Mouse (Mus musculus): ENCODE results near the gene Skap2. TPM values are rescaled to one million over a fixed set of nuclear protein-coding genes. Genes with fewer than 3 reads are reported as not detected.

The Skap2 gene
- polyA plus RNA-seq, 1 experiment: 59.1 TPM

GRCm38 (mm10) chr6:52006649-52007218 is 5.6 kb downstream of the Skap2 start:
- H3K4me1 ChIP-seq (ENCODE audit: control insufficient read depth, insufficient read depth, low read length): peaks cover 5% of the 10 kb centered on the region; the same call in 1 of the 2 replicates
- no peak overlapping the region for H3K27ac ChIP-seq (ENCODE audit: insufficient read depth, low read length)
- H3K4me3 ChIP-seq (ENCODE audit: insufficient read depth, low read length): no peak overlapping the region
- TF ChIP-seq POLR2A (IDR thresholded peaks at IDR 0.05; ENCODE audit: low read depth, low read length) (no peak), CTCF (IDR thresholded peaks at IDR 0.05; ENCODE audit: borderline replicate concordance, insufficient read depth, low read length) (no peak)

- H3K4me3 ChIP-seq (ENCODE audit: insufficient read depth, low read length): no peak overlapping the region
- TF ChIP-seq CTCF (IDR thresholded peaks at IDR 0.05; ENCODE audit: borderline replicate concordance, insufficient read depth, low read length) (no peak), POLR2A (IDR thresholded peaks at IDR 0.05; ENCODE audit: low read depth, low read length) (no peak)
- H3K27ac ChIP-seq (ENCODE audit: insufficient read depth, low read length): no peak overlapping the region
- peaks cover 5% of the 10 kb centered on the region; the same call in 1 of the 2 replicates for H3K4me1 ChIP-seq (ENCODE audit: control insufficient read depth, insufficient read depth, low read length)
Observed at GRCm38 (mm10) chr6:52005963-52006648, 6.2 kb downstream of the Skap2 start.

- no peak overlapping the region for H3K27ac ChIP-seq (ENCODE audit: insufficient read depth, low read length)
- no peak overlapping the region for H3K4me3 ChIP-seq (ENCODE audit: insufficient read depth, low read length)
- TF ChIP-seq POLR2A (IDR thresholded peaks at IDR 0.05; ENCODE audit: low read depth, low read length) (no peak), CTCF (IDR thresholded peaks at IDR 0.05; ENCODE audit: borderline replicate concordance, insufficient read depth, low read length) (no peak)
- H3K4me1 ChIP-seq (ENCODE audit: control insufficient read depth, insufficient read depth, low read length): peaks cover 5% of the 10 kb centered on the region; the same call in 1 of the 2 replicates
Observed at GRCm38 (mm10) chr6:52005616-52005962, 6.8 kb downstream of the Skap2 start.

- TF ChIP-seq POLR2A (IDR thresholded peaks at IDR 0.05; ENCODE audit: low read depth, low read length) (no peak), CTCF (IDR thresholded peaks at IDR 0.05; ENCODE audit: borderline replicate concordance, insufficient read depth, low read length) (no peak)
- peaks cover 5% of the 10 kb centered on the region; the same call in 1 of the 2 replicates for H3K4me1 ChIP-seq (ENCODE audit: control insufficient read depth, insufficient read depth, low read length)
- no peak overlapping the region for H3K4me3 ChIP-seq (ENCODE audit: insufficient read depth, low read length)
- no peak overlapping the region for H3K27ac ChIP-seq (ENCODE audit: insufficient read depth, low read length)
Observed at GRCm38 (mm10) chr6:52004995-52005394, 7.4 kb downstream of the Skap2 start.

GRCm38 (mm10) chr6:52002676-52003075 is 9.7 kb downstream of the Skap2 start:
- Histone ChIP-seq H3K27ac (ENCODE audit: insufficient read depth, low read length) (no peak overlapping the region), H3K4me3 (ENCODE audit: insufficient read depth, low read length) (no peak overlapping the region), H3K4me1 (ENCODE audit: control insufficient read depth, insufficient read depth, low read length) (peaks cover 5% of the 10 kb centered on the region; the same call in 1 of the 2 replicates)
- no peak for TF ChIP-seq POLR2A (IDR thresholded peaks at IDR 0.05; ENCODE audit: low read depth, low read length)
- TF ChIP-seq CTCF (IDR thresholded peaks at IDR 0.05; ENCODE audit: borderline replicate concordance, insufficient read depth, low read length): no peak

- no peak for TF ChIP-seq CTCF (IDR thresholded peaks at IDR 0.05; ENCODE audit: borderline replicate concordance, insufficient read depth, low read length)
- TF ChIP-seq POLR2A (IDR thresholded peaks at IDR 0.05; ENCODE audit: low read depth, low read length): no peak
- Histone ChIP-seq H3K27ac (ENCODE audit: insufficient read depth, low read length) (no peak overlapping the region), H3K4me3 (ENCODE audit: insufficient read depth, low read length) (no peak overlapping the region), H3K4me1 (ENCODE audit: control insufficient read depth, insufficient read depth, low read length) (no peaks in the 10 kb centered on the region)
Observed at GRCm38 (mm10) chr6:51999157-51999478, 13.2 kb downstream of the Skap2 start.

GRCm38 (mm10) chr6:51998409-51999156 is 13.8 kb downstream of the Skap2 start:
- Histone ChIP-seq H3K4me1 (ENCODE audit: control insufficient read depth, insufficient read depth, low read length) (no peaks in the 10 kb centered on the region), H3K27ac (ENCODE audit: insufficient read depth, low read length) (no peak overlapping the region), H3K4me3 (ENCODE audit: insufficient read depth, low read length) (no peak overlapping the region)
- TF ChIP-seq POLR2A (IDR thresholded peaks at IDR 0.05; ENCODE audit: low read depth, low read length) (no peak), CTCF (IDR thresholded peaks at IDR 0.05; ENCODE audit: borderline replicate concordance, insufficient read depth, low read length) (no peak)

- peak overlapping the region; percentile 68 for H3K27ac ChIP-seq (ENCODE audit: insufficient read depth, low read length)
Observed at GRCm38 (mm10) chr6:51987999-51988398, 24.4 kb downstream of the Skap2 start.

GRCm38 (mm10) chr6:51977638-51978037 is 34.7 kb downstream of the Skap2 start:
- Histone ChIP-seq H3K27ac (ENCODE audit: insufficient read depth, low read length) (no peak overlapping the region), H3K4me1 (ENCODE audit: control insufficient read depth, insufficient read depth, low read length) (no peaks in the 10 kb centered on the region), H3K4me3 (ENCODE audit: insufficient read depth, low read length) (no peak overlapping the region)
- TF ChIP-seq CTCF (IDR thresholded peaks at IDR 0.05; ENCODE audit: borderline replicate concordance, insufficient read depth, low read length) (no peak), POLR2A (IDR thresholded peaks at IDR 0.05; ENCODE audit: low read depth, low read length) (no peak)

More at GRCm38 (mm10) chr6:51987999-51988398, 24.4 kb downstream of the Skap2 start:
- Histone ChIP-seq H3K4me1 (ENCODE audit: control insufficient read depth, insufficient read depth, low read length) (no peaks in the 10 kb centered on the region), H3K4me3 (ENCODE audit: insufficient read depth, low read length) (no peak overlapping the region)
- TF ChIP-seq CTCF (IDR thresholded peaks at IDR 0.05; ENCODE audit: borderline replicate concordance, insufficient read depth, low read length): no peak
- TF ChIP-seq POLR2A (IDR thresholded peaks at IDR 0.05; ENCODE audit: low read depth, low read length): no peak

- no peak overlapping the region for H3K27ac ChIP-seq (ENCODE audit: insufficient read depth, low read length)
- TF ChIP-seq POLR2A (IDR thresholded peaks at IDR 0.05; ENCODE audit: low read depth, low read length) (no peak), CTCF (IDR thresholded peaks at IDR 0.05; ENCODE audit: borderline replicate concordance, insufficient read depth, low read length) (no peak)
- no peaks in the 10 kb centered on the region for H3K4me1 ChIP-seq (ENCODE audit: control insufficient read depth, insufficient read depth, low read length)
- H3K4me3 ChIP-seq (ENCODE audit: insufficient read depth, low read length): no peak overlapping the region
Observed at GRCm38 (mm10) chr6:51975751-51976150, 36.6 kb downstream of the Skap2 start.

Measured in embryonic fibroblast, embryonic 13.5 days (primary cell).